Mouse (Mus musculus): ENCODE data around the gene Wdr3.

The Wdr3 gene

DNA sequence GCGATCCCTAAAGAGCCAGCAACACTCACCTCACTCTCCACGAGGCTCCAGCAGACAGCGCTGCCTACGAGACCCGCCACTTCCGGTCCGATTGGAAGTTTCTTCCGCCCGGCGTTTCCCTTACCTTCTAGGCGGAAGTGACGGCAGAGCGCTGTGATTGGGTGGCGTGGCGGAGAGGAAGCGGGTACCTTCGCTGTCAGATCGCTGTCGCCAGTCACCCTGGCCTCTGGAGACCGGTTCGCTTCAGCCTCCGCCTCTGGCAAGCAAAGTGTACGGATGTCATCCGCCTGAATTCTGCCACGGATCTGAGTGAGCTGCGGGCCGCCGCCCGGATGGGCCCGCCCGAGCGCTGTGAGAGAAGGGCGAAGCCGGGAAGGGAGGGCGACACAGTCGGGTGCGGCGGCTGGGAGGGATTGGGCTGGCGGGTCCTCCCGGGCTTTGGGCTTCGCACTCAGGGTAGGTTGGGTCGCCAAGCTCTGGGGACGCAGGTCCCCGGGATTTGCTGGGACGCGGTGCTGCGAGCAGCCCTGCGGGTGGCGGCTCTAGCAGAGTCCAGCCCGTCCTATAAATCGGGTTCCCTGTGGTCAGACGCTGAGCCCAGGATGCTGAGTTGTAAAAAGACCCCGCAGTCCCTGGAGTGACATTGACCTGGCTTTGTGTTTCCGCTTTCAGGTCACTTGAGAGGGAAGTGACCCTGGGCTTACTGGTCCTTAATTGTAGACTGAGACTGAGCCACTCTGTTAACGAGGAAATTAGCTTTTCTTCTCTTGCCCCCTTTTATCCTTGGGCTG is at the start of gene Wdr3, which contains the start of gene Gdap2:
TSS of gene Wdr3 (minus strand) at position 93 of the 791 bp plus-strand sequence.
TSS of gene Gdap2 (plus strand) at position 67 of the 791 bp plus-strand sequence.
- peak; percentile 89 for DNase-seq

DNA sequence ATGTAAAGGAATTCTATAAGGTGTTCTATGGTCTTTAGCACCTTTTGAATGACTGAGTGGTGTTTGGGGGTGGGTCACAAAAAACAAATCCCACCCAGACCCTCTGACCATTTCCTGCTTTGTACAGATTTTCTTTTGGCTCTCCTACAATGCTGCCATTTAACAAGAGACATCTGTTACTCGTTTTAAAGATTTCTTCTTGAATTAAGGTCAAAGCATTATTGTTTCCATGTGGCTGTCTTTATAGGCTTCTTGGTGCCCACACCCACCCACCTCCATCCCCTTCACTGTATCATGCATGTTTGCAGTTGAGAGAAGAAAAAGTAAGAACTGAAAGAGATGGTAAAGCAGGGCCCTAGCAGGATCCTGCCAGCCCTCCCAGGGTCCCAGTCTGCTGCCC is 44.8 kb upstream of the Wdr3 start:
- no peak for DNase-seq

DNA sequence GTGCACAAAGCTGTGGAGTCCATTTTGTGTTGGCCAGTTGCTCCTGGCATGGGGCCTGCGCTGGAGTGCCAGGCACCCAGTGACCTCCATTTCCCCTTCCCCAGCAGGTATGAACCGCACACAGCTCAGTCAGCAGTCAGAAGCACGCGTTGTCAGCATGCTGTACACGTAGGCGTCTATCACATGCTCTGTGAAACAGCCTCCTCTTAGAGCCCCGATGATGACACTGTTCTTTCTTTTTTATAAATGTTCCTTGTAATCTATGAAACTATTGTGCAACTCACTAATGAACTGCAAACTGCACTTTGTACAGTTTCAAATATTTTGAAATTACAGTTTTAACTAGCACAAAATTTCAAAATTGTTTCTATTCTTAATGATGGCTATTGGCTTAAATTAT is 39.3 kb upstream of the Wdr3 start:
- DNase-seq = no peak

DNA sequence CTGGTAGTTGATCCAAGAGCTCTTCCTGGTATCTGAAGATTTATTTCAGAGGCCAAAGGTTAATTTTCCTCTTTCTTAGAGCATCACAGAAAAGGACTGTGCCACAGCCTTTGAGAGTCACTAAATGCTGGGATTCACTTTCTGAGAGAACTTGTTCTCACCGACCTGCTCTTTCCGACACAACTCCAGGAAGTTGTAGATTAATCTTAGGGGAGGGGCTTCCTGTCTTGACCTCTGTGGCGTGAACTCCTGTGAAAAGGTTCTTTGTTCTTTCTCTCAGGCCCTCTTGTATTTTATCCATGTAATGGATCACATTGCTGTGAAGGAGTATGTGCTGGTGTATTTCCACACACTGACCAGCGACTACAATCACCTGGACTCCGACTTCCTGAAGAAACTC is 32.0 kb upstream of the Wdr3 start:
- no peak for DNase-seq

DNA sequence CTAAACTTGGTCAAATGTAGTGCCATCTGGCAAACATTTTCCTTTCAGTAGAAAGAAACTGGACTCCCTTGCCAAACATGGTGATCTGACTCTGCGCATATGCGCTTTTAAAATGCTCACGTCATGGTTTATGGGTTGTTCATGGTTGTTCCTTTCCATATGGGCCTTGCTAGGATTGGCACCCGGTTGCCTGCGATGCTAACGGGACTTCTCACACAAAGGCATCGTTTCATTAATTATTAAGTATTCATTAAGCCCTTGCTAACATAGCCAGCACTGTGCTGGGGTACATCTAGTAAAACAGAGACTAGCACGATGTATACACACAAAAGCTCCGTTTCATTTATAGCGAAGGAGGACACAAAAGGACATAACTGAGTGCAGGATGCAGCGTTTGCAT is 27.7 kb upstream of the Wdr3 start:
- DNase-seq = no peak

DNA sequence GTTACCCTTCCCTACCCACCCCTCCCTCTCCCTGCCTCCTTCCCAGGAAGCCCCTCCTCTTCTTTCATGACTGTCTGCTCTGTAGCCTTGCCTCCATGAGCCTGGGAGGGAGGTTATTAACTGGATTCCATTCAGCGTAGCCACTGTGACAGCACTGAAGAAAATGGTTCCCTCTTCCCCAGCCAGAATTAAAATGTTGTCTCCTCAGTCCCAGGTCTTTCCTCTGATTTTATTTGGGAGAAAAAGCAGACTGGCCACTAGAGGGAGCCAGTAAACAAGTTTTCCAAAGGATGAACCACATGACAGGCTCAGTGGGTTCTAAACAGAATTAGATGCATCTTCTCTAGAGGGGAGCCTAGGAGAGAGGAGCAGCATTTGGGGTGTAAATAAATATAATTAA is 27.2 kb upstream of the Wdr3 start:
- peak; percentile 50 for DNase-seq

DNA sequence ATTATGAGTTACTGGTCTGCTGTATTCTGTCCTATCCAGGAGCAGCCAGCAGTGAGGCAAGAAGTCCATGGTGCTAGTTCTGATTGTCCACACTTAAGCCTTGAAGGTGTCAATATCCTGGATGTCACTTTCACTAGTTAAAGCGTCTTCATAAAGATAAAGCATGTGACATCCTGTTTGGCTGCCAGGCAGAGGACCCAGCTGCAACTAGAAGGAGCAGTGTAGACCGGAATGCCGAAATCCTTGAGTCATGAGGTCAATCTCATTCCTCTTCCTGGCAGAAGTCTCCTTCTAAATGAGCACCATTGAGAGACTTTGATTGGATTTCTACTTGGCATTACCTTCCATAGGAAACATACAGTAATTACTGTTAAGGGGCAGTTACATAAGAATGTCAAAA is 18.3 kb upstream of the Wdr3 start:
- no peak for DNase-seq

DNA sequence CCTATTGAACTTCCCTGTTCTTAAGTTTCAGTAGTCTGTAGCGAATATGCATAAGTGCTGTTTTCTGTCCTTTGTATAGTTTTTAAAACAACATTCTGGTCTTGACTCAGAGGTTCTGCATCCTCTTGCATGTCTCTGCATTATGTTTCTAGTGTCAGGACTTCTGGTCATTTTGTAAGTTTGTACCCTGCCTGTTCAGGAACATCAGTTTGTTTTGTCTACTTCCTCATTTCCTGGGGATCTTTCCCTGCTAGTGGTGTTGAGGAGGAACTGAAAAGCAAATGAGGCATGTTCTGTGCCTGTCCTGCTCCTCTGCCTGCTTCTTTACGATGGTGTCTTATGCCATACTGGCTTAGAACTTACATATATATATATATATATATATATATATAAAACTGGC is 13.8 kb upstream of the Wdr3 start:
- no peak for DNase-seq

DNA sequence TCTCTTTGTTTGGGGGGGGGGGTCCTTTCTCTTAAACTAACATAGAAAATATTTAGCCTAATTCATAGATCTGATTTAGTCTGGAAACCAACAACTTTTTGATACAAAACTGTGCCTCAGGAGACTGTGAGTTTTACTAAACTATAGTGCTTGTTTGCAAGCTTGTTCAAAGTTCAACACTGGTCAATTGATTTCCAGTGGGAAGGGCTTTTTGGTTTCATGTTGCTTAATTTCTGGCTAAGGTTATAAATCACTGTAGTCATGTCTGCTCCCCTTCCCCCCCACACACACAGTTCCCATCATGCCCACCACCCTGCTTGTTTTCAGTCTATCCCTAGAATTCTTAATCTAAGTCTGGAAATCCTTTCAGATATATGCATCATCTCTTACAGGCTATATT is 2.8 kb upstream of the Wdr3 start:
- DNase-seq = no peak

DNA sequence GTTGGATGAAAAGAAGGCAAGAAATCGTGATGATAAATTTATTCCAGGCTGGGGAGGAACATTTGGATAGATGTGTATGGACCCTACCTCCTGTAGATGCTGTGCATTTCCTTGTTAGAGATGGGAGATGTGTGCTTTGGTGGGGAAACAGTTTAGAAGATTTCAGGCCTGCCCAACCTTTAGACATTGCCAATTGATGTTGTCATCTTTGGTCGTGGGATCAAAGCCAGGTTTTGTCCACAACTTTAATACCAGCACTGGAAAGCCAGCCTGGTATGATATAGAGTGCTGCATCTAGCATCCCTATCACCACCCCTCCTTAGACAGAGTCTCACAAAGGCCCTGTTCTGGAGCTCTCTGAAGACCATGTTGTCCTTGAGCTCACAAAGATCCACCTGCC is 1.3 kb upstream of the Wdr3 start:
- DNase-seq = no peak

DNA sequence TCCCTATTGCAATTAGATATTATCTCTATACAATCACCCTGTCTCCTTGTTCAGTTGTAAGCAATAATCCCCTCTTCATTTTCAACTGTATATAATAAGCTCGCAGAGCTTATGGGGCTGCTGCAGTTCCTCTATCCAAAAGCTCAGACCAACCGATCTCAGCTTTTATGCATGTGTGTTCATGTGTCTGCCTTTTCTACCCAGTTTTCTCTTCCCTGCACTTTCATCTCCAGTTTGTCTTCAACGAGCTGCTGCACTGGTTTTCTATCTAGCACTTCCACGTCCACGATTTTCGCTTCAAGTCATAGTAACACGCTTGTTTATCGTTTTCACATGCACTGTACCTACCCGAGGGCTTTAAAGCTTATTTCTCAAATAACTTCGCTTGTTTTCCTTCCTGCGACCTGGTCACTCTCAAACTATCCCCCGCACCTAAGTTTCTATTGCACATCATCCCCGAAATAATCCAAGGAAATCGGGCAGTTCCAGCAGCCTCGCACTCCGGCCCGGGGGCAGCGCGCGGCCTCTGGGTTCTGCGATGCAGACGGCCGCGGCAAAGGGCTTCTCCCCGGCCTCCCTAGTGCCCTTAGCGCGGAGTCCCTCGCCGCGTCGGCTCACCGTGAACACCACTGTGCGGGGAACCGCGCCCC is 417 bp downstream of the Wdr3 start:
- no peak for DNase-seq

DNA sequence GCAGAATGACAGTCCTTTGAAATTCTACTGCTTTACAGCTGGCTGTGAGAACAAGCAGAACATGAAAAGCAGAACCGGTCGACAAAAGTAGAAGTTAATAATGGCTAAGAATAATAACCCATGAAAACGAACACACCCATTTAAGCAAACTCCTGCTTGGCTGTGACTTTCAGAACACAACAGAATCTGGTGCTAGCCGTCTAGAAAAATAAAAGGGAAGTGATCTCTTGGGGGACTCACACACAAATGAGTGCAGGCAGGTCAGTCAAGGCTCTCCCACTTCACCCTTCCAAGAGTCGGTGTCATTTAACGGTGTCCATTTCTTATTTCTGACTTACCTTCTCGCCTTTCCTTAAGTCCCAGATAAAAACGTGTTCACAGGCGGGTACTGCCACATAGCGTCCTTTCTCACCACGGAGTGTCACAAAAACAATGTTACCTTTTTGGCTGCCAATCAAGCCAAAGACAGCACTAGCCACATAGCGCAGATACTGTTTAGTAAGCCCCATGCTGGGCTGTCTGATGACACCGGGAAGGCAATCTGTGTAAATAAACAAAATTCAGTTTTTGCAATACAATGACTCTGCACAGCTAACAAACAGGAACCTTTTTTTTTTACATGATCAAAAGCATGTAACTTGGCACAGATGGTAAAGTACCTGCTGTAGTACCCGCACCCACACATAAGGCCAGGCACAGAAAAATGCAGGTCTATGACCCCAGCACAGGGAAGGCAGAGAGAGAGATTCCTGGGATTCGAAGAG is 1.3 kb downstream of the Wdr3 start:
- DNase-seq = no peak

DNA sequence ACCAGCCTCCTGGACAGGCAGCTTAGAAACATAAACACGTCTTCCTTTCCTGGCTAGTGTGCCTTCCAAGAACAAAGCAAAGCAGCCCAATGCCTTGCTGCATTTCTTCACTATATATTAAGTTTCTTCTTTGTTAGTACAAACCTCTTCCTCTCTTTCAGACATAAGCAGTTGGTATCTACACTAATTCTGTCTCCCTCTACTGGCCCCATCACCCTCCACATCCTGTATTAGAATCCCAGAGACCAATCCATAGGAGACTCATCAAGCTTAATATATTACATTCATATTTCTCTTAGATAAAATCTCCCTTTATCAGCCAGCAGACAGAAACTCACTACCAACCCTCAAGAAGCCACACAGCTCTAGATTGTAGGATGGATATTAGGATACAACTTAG is 39.8 kb downstream of the Wdr3 start:
- no peak for DNase-seq

DNA sequence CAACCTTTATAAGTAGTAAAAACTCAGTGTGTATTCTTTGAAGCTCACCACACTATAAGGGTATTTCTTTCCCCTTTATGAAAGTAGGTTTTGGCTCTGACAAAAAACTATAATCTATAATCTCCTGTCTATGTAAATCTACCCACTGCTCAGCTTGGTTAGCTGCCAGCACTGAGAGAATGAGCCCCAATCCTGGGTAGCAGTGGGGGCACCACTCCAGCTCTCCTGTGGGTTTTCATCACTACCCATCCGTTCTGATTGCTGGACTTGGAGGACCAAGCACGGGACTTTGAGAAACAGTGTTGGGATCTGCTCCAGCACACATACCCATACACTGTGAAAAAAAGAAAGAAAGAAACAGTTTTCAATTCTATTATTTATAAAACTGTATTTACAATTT is 40.2 kb downstream of the Wdr3 start:
- peak; percentile 49 for DNase-seq

DNA sequence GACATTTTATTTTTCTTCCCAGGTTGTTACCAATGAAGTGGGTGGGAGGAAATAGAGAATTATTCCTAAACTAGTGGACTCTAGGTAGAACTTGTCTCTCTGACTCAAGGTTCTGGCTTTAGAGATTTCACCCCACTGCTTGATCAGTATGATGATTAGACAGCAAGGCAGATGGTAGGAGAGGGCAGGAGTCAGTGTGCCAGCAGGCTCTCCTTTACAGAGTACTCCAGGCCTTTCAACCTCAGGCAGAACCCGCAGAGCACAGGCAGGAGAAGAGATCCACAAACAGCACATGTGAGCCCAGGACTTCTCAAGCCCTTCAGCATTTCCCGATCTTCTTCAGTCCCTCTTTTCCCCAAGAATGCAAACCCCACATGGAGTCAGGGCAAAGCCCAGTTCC is 43.5 kb downstream of the Wdr3 start:
- DNase-seq = no peak

DNA sequence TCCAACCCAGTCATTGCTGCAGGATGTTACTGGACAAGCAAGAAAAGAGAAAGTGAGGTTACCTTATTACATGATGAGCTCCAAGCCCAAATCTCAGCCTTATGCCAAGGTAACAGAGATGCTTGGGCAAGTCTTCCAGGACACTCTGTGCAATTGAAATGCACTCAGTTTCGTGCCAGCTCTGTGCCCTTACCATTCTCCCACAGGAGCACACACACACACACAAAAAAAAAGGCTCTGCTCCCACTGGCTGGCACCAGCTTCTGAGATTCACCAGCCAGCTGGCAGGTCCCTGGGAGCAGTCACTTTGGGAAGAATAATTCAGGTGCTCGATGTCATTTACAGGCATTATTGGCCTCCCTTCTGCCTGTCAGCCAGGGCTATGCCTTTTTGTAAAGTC is 55.5 kb downstream of the Wdr3 start:
- DNase-seq = peak; percentile 72

DNA sequence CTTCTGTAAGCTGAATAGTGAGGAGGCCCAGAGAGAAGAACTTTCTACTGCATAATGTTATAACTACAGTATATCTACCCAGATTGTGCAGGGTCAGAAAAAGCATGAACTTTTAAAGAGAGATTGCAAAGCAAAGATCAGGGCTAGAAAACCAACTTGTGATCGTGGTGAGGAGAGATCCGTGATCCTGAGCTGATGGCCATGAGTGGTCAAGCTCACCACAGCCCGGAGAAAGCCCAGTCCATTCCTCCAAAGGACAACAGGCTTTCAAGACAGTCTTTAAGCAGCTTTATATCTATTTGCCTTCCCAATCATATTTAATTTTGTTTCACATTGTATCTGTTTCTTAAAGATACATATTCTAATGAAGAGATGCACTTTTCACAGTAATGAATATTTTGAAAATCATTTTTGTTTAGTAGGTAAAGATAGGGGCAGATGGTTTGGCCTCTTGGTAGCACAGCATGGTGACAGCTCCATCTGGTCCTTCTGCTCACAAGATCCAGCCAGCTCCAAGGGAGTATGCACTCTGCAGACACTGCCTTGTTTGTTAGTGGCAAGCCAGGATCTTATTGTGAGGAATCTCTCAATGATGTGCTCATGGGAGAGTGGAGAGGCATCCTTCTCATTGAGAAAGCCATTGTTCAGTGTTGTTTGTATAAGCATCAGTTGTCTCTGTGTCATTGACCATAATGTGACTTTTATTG is 59.7 kb downstream of the Wdr3 start:
- DNase-seq = peak; percentile 80

All from cerebellum, adult 11 months (tissue).